Mouse (Mus musculus): ENCODE measurements around the gene Marf1. TPM values are rescaled to one million over a fixed set of nuclear protein-coding genes. Genes with fewer than 3 reads are reported as not detected.

The Marf1 gene
- total RNA-seq, 2 experiments from 2014 or later, result 14.4 to 16.1 TPM

DNA sequence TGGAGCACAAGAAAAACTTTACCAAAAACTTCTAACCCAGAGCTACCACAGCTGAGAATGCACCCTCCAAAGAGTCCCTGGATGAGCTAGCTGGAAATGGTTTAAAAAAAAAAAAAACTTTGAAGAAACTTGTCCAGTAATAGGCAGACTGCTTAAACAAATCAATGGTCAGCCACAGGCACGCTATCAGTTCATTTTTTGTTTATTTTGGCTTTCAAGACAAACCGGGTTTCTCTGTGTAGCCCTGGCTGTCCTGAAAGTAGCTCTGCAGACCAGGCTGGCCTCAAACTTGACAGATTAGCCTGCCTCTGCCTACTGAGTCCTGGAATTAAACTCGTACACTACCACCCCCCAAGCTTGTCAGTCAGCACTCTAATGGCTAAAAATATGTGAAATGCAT is 19.9 kb downstream of the Marf1 start:
- no peak for DNase-seq
- intact Hi-C loops (cut with DNase I; ENCODE audit: low total_unique reads), result no loop called here

DNA sequence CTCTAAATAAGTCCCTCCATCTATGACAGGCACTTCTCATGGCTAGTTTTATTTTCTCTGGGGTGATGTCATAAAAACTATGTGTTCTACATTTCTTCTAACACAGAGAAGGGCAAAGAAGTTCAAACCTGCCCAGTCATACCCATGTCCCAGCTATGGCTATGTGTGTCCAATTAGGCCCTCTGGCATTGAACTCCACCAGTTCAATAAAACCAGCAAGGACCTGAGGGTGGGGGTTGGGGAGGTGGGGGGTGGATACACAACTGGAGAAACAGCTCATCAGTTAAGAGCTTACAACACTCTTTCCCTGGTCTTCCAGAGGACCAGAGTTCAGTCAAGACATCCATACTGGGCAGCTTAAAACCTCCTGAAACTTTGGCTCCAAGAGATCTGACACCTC is 24.0 kb downstream of the Marf1 start:
- DNase-seq, result no peak
- intact Hi-C loops (cut with DNase I; ENCODE audit: low total_unique reads), result no loop called here

DNA sequence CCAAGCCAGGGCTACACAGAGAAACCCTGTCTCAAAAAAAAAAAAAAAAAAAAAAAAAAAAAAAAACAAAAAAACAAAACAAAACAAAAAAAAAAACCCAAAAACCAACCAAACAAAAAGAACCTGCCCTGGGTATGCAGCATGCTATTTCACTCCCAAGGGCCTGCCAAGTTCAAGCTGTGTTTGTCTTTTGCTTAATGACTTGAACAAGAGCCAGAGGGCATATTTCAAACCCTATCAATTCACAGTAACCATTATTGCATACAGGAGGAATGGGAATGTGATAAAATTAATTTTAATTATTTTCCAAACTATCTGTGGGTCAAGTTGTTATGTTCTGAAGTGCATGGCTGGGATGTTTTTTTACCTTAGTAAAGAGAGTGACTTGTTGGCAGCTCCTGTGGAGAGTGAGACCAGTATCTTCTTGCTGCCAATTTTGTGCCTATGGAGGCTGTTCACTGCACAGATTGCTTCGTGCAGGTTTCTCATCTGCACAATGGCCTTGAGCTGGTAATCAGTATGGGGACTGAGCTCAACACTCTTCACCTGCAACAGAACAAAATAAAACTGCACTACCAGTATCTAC is 25.1 kb downstream of the Marf1 start:
- intact Hi-C loops (cut with DNase I; ENCODE audit: low total_unique reads), result no loop called here

DNA sequence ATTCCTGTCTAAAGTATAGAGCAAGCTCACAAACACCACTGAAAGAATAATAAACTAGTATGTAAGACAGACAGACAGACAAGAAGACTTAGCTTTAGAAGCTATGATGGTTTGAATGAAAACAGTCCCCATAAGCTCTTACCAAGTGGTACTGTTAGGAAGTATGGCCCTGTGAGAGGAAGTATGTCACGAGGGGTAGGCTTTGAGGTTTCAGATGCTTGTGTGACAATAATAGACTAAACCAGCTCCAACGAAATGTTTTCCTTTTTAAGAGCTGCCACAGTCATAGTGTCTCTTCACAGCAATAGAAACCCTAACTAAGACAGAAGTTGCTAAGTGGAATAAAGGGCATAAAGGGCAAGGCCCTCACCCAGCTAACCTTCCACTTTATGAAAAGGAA is 28.1 kb downstream of the Marf1 start:
- intact Hi-C loops (cut with DNase I; ENCODE audit: low total_unique reads), result no loop called here

More for the DNA sequence above, 25.1 kb downstream of the Marf1 start:
- no peak for DNase-seq

DNA sequence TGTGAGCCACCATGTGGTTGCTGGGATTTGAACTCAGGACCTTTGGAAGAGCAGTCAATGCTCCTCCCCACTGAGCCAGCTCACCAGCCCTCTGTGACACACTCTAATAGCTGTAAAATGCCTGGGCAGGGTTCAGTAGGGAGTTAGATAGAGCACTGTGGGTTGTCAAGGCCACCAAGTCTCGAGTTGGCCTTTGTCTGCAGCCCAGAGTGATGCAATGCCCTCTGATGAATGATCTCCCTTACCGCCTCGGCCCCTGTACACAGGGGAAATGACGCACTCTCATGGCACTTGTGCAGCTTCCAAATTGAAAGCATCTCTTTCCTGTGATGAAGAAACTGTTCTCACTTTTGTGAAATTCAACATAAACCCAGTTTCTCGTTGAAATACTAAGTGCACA is 31.3 kb downstream of the Marf1 start:
- DNase-seq, result no peak
- intact Hi-C loops (cut with DNase I; ENCODE audit: low total_unique reads), result no loop called here

More for the DNA sequence above, 28.1 kb downstream of the Marf1 start:
- DNase-seq, result no peak

DNA sequence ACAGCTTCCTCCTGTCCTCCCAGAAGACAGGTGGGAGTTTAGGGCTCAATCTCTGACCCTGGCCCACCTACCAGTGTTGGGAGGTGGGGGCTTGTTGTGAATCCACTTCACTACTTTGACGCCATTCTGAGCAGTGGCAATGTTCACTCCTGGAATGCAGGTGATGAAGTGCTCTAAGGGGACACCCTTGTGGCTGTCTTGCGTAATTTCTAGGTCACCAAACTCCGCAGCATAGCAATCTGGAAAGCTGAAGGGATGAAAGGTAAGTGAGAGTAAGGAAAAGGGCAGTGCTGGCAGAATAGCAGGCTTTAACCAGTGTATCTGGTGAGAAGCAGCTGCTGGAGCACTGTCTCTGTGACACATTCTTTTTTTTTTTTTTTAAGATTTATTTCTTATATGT is 31.8 kb downstream of the Marf1 start:
- DNase-seq, result no peak
- intact Hi-C loops (cut with DNase I; ENCODE audit: low total_unique reads), result no loop called here

DNA sequence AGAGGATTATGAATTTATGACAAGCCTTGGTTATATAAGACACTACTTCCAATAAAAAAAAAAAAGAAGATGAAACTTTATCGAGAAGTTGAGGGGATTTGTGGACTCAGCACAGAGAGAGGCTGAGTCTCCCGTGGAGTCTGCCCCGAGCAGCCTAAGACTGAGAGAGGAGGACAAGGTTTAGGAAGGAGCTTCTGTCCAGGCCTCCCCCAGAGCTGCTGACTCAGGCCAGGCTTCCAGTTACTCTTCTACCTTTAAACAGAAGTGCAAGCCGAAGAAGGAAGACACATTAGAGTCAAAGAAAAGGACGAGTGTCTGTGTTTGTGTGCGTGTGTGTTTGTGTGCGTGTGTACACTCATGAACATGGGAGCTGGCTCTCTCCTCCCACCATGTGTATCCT is 32.4 kb downstream of the Marf1 start:
- no peak for DNase-seq
- intact Hi-C loops (cut with DNase I; ENCODE audit: low total_unique reads), result no loop called here

DNA sequence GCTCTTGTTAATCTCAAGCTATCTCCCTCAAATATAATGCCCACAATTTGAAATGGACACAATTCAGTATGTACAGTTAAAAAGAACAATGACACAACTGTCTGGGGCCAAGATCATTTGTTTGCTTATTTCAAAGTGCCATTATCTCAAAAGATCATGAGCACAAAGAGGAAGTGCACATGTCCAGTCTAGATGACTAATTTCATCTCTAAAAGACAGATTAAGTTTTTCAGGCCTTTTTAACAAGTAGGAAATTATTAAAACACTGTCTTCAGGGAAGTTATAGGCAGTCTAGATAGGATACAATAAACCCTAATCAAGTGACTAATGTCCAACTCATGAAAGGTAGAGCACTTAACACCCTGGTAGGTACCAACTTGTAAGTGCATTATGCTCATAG is 34.2 kb downstream of the Marf1 start:
- DNase-seq, result no peak
- intact Hi-C loops (cut with DNase I; ENCODE audit: low total_unique reads), result loop anchor here (5.0 kb wide), 1 partner anchor 287 kb away; no protein-coding TSS in a partner anchor

DNA sequence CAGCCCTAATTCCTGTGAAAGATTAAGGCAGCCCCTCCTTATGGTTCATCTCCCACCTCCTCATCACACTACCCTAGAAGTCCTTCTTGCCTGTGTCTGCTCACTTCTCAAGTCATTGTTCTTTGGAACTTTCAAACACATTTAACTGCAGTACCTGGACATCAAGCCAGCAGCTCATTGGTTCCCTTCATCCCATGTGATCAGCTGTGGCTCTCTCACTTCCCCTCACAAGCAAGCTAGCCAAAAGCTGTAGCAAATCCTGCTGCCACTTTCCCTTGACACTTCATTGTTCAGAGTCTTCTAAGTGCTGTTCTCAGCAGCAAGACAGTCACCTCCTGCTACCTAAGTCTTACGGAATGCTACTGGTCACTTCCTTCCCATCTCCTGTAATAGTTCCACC is 37.9 kb downstream of the Marf1 start:
- intact Hi-C loops (cut with DNase I; ENCODE audit: low total_unique reads), result loop anchor here (5.0 kb wide), 1 partner anchor 283 kb away; no protein-coding TSS in a partner anchor
- DNase-seq, result no peak

DNA sequence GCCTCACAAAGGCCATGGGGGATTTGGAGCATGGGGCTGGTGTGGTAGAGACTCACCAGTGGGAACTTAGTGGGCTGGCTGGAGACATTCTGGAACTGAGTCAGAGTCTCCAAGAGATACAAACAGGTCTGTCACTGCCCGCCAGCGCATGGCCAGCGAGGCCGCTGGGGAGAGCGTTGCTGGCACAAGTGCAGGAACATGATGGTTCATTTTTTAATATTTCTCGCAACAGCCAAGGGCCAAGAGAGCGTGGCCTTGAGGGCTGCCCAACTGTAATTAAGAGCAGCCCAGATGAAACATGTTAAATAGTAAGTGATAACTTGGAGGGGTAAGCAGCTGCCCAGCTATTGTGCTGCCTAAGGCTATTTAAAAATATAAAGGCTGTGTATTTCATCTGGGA is 38.4 kb downstream of the Marf1 start:
- intact Hi-C loops (cut with DNase I; ENCODE audit: low total_unique reads), result loop anchor here (5.0 kb wide), 1 partner anchor 282 kb away; no protein-coding TSS in a partner anchor

DNA sequence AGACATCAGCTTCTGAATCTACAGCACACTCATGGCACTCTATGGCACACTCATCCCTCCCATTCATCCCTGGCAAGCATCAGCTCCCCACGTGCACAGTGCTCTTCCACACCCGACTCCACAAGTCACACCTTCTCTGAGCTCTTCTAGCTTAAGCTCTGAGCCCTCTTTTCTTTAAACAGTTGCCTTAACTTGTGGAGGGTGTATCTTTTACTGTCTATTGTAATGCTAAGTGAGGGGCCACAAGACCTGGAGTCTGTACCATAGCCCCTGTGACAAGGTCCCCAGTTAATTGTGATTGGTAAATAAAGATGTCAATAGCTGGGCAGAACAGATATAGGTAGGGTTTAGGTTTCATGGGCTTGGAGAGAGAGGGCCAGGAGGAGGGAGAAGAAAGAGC is 39.2 kb downstream of the Marf1 start:
- no peak for DNase-seq
- intact Hi-C loops (cut with DNase I; ENCODE audit: low total_unique reads), result no loop called here

More for the DNA sequence above, 38.4 kb downstream of the Marf1 start:
- no peak for DNase-seq

DNA sequence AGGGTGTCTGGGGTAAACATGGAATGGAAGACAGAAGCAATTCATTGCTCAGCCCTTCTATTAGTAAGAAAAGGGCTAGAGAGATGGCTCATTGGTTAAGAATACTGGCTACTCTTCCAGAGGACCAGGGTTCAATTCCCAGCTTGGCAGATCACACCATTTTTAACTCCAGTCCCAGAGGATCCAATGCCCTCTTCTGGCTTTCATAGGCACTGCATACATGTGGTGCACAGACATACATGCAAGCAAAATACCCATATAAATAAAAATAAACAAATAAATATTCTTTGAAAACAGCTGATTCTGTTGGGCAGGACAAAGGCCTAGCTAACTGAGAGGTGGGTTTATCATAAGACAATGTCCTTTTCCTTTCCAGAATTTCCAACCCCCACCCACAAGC is 40.6 kb downstream of the Marf1 start:
- no peak for DNase-seq
- intact Hi-C loops (cut with DNase I; ENCODE audit: low total_unique reads), result no loop called here

DNA sequence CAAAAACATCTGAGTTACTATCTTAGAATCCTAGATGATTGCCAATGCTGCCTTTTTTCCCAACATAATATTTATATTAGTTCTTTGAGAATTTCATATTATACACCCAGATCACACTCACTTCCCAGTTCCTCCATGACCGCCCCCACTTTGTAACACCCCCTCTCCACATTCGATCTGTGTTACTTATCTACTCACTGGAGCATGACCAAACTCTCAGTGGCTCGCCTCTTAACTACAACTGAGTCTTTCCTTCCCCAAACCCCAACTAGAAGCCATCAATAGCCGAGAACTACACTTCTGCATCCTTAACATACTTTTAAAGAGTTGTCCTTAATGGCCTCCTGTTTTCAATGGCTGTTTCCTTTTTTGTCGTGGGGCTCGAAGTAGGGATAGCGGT is 41.6 kb downstream of the Marf1 start:
- intact Hi-C loops (cut with DNase I; ENCODE audit: low total_unique reads), result no loop called here
- no peak for DNase-seq

DNA sequence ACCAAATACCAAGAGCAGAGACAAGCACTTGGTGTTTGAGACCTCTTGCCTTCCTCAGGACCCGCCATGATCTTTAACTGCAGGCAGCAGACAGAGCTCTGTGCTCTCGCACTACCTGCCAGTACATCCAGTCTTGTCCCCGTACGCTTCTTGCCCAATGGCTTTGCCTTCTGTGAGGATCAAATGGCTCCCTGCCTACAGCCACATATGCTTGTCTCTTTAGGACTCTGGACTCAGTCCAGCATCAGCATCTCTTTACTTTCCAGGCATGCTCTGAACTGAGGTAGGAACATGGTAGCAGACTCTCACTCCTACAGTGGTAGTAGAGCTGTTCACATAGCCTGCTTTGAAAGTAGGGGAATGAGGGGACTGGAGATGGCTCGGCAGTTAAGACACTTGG is 42.2 kb downstream of the Marf1 start:
- intact Hi-C loops (cut with DNase I; ENCODE audit: low total_unique reads), result no loop called here

DNA sequence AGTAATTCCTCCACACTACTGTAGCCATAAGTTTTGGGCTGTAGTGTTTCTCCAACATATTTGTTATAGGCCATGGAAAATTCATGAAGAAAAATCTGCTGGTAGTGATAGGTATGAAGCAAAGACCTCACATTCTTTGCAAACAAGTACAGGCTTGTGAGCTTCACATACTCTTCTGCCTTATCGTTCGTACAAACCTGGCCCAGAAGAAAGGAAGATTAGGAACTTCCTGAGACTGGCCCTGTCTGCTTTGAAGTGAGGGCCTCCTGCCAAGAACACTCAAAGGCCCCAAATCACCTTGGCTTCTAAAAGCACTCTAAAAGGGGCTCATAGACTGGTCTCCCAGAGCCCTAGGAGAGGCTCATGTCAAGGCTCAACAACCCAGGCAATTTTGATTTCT is 45.9 kb downstream of the Marf1 start:
- intact Hi-C loops (cut with DNase I; ENCODE audit: low total_unique reads), result no loop called here
- no peak for DNase-seq

More for the DNA sequence above, 42.2 kb downstream of the Marf1 start:
- no peak for DNase-seq

DNA sequence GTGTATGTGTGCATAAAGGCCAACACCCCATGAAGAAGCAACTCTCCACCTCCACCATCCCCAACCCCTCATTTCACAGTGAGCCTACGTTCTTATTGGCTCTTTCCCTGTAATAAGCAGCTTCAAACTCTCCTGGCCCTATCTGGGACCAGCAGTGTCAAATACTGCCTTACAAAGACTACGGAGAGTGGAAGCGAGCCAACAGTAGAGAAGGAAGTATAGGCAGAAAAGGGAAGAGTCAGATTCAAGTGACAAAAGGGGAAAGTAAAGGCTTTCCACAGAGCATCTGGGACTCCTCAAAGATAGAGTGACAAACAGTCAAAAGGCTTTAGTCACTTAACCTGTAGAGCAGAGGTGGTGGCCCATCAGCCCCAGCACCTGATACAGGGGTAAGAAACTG is 50.4 kb downstream of the Marf1 start:
- intact Hi-C loops (cut with DNase I; ENCODE audit: low total_unique reads), result no loop called here
- no peak for DNase-seq

DNA sequence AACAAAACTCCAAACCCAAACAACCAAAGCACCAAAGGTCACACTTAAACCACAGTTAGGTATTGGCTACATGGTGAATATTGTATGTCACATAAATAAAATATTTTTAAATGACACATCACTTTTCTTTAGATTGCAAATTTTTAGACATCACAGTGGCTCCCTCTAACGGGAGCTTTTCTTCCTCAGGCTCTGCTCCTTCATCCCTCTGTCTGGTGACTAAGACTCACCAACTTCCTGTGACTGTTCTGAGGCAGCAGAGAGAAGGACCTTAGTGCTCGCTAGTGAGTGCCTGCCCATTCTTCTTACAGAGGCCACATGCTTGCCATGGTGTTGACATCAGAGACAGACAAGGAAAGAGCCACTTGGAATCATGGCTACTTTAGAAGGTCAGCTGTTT is 51.0 kb downstream of the Marf1 start:
- intact Hi-C loops (cut with DNase I; ENCODE audit: low total_unique reads), result no loop called here
- DNase-seq, result no peak

DNA sequence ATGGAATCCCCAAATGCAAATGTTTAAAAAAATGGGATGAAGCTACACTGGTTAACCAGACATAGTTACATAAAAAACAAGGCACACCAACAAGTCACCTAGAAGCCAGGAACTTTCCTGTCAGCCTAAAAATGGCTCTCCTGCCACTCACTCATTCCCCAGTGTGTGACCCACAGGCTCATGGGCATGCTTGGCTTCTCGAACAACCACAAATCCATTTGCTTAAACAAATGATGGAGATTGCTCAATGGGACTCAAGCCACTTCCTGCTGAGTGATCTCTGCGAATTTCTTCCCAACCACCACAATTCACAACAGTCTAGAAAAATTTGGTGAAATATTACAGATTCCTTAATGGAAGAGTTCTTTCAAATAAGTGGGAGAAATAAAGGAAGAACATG is 52.2 kb downstream of the Marf1 start:
- intact Hi-C loops (cut with DNase I; ENCODE audit: low total_unique reads), result no loop called here
- DNase-seq, result no peak

DNA sequence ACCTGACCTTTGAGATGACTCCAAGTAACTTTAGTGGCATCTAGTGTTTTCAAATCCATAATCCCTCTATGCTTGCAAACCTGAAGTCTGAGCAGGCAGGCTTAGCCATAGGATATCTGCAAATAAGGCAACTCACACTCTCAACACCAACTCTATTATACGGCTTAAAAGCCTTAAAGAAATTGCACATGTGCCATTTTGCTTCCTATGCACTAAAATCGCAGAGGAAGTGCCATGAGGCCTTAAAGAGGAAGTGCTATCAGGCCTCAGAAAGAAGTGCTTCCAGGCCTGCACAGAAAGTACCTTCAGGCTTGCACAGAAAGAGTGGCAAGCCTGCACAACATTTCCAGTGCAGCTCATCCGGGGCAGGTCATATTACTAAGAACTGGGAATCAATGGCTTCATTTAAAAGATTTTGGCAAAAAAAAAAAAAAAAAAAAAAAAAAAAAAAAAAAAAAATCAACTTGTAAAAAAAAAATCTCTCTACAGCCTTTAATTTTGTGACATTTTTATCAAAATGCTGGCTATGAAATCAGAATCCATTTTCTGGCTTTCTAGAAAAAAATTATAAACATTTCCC is 53.4 kb downstream of the Marf1 start:
- no peak for DNase-seq
- intact Hi-C loops (cut with DNase I; ENCODE audit: low total_unique reads), result no loop called here

DNA sequence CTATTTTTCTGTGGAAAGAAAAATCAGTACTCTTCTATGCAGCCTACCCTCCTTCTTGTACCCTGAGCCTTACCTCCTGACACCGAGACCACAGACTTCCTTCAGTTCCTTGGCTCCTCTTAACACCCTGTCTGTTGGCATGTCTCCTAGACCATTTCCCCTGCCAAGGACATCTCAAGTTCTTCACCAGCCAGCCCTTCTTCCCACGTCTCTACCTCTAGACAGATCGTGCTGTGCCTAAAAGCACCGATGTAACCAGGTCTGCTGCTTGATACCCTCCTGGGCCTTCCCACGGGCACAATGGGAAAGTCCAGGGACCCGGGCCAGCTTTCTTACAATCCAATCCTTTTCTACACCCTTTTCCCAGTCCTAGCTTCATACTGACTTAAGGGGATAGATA is 57.3 kb downstream of the Marf1 start:
- intact Hi-C loops (cut with DNase I; ENCODE audit: low total_unique reads), result no loop called here
- no peak for DNase-seq

DNA sequence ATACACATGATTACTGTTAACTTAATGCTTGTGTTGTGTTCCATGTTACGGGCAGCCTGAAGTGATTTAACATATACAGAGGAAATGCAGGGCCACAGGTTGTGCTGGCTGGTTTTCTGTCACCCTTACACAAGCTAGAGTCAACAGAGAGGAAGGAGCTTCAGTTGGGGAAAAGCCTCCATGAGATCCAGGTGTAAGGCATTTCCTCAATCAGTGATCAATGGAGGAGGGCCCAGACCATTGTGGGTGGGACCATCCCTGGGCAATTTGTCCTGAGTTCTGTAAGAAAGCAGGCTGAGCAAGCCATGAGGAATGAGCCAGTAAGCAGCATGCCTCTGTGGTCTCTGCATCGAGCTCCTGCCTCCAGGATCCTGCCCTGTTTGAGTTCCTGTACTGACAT is 71.4 kb downstream of the Marf1 start:
- intact Hi-C loops (cut with DNase I; ENCODE audit: low total_unique reads), result loop anchor here (2.0 kb wide), 1 partner anchor 39 kb away; no protein-coding TSS in a partner anchor
- no peak for DNase-seq

DNA sequence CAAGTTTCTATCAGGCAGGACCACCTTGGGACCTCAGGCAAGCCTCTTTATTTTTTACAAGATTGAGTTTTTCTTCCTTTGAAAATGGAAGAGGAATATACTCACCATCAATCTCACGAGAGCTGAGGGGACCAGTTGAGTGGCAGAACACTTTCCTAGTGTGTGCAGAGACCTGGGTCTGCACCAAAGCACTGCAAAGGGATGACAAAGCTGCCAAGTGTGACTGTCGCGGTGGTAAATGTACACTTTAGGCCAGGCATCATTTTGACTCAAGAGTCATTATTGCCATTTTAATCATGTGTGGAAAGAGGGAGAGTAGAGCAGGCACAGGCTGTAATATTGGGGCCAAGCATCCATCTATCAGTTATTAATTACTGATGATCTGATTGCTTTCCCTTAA is 73.9 kb downstream of the Marf1 start:
- intact Hi-C loops (cut with DNase I; ENCODE audit: low total_unique reads), result no loop called here
- no peak for DNase-seq

All from gastrocnemius, postnatal 14 days (tissue).